Mouse (Mus musculus) Muller cell, postnatal 12 days (primary cell): ENCODE results near the gene Sult2a4.
"Not testable (repeated sequence)": the region's sequence is repeated elsewhere in the genome, so short reads cannot be mapped to it uniquely, and the experiment has no call there.

Experiments used
- DNase-seq: peaks from one replicate; pipeline ENCODE4 v3.0.0-alpha.2; 2015; ENCODE audit errors: inconsistent ontology term

Sult2a4 gene

GRCm38 (mm10) chr7:13989507-13989906 is at the start of gene Sult2a4:
Gene Sult2a4, minus strand, starts transcription at chr7:13989607.
- not testable (repeated sequence) for DNase-seq

- not testable (repeated sequence) for DNase-seq
Measured at GRCm38 (mm10) chr7:14030831-14031230, 41.4 kb upstream of the Sult2a4 start.

DNA sequence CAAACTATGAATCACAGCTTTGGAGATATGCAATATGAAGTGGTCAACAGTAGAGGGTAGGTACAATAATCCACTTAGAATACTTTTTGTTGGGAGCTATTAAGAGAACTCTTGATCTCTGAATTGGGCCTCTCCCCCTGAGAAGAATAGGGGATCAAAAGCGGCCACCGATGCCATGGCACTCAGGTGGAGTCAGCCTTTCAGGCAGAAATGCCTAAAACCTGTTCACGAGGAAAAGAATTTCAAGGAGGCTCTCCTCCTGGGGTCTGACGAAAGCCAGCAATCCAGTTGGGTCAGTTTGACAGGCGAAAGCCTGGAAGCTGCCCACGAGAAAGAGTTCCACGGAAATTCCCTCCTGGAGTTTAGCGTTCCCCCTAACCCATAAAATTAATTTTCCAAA is 23.7 kb upstream of the Sult2a4 start:
- no peak for DNase-seq

DNA sequence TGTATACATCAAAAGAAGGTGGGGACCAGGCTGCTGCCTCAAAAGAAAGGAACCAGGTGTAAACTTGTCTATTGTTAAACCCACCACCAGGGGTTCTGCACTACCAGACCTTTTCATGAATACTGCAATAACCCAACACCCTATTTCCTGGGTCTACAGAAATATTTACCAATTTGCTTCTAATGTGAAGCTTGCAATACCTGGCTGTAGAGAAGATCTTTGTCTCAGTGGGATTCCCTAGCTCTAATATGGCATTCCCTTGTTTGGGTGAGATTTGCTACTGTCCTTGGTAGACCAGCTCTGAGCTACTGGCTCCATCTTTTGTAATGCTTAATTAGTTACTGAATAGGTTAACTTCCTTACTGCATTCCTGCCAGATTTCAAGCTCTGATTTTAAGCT is 21.3 kb upstream of the Sult2a4 start:
- not testable (repeated sequence) for DNase-seq
